Mouse (Mus musculus) embryo, embryonic 11 days (tissue): ENCODE measurements at regions not wholly inside any gene's neighbourhood (a gene's known extent, or its start where the extent isn't known, plus 50 kb on each side); places are given as distances from the start of the nearest gene placed in this dataset.
A peak's percentile ranks its signal among the peaks of the same experiment; 100 is the strongest.

Source experiments
- DNase-seq: peaks from one replicate; pipeline ENCODE4 v3.0.0-alpha.2; 2015

GRCm38 (mm10) chr3:50888571-50889210 lies 335.6 kb upstream of the Noct start:
- no peak for DNase-seq

- no peak for DNase-seq
These were observed 333.7 kb upstream of the Noct start for GRCm38 (mm10) chr3:50890537-50890936.

GRCm38 (mm10) chr3:50898179-50898578 lies 326.1 kb upstream of the Noct start:
- DNase-seq, result no peak

- no peak for DNase-seq
These were observed 324.4 kb upstream of the Noct start for GRCm38 (mm10) chr3:50899830-50900350.

GRCm38 (mm10) chr3:50900566-50900965 lies 323.7 kb upstream of the Noct start:
- no peak for DNase-seq

- DNase-seq, result no peak
These were observed 322.9 kb upstream of the Noct start for GRCm38 (mm10) chr3:50901321-50901720.

GRCm38 (mm10) chr3:50902933-50903332 lies 321.3 kb upstream of the Noct start:
- DNase-seq, result peak; percentile 42

- DNase-seq, result peak; percentile 33
These were observed 319.5 kb upstream of the Noct start for GRCm38 (mm10) chr3:50904716-50905116.

GRCm38 (mm10) chr3:50905274-50905992 lies 318.8 kb upstream of the Noct start:
- peak; percentile 39 for DNase-seq

GRCm38 (mm10) chr3:50905993-50906831 lies 318.0 kb upstream of the Noct start:
- DNase-seq, result peak; percentile 90

- no peak for DNase-seq
These were observed 311.2 kb upstream of the Noct start for GRCm38 (mm10) chr3:50912980-50913518.

GRCm38 (mm10) chr3:50914866-50915365 lies 309.3 kb upstream of the Noct start:
- DNase-seq, result no peak

- no peak for DNase-seq
These were observed 307.9 kb upstream of the Noct start for GRCm38 (mm10) chr3:50916305-50916854.

- DNase-seq, result no peak
These were observed 301.9 kb upstream of the Noct start for GRCm38 (mm10) chr3:50922347-50922746.

GRCm38 (mm10) chr3:50922832-50923231 lies 301.4 kb upstream of the Noct start:
- DNase-seq, result no peak

GRCm38 (mm10) chr3:50923327-50923726 lies 300.9 kb upstream of the Noct start:
- DNase-seq, result no peak

- no peak for DNase-seq
These were observed 296.9 kb upstream of the Noct start for GRCm38 (mm10) chr3:50927318-50927717.

GRCm38 (mm10) chr3:50929013-50929412 lies 295.2 kb upstream of the Noct start:
- no peak for DNase-seq

GRCm38 (mm10) chr3:50932397-50933089 lies 291.7 kb upstream of the Noct start:
- DNase-seq, result no peak

- DNase-seq, result no peak
These were observed 291.2 kb upstream of the Noct start for GRCm38 (mm10) chr3:50933090-50933443.

GRCm38 (mm10) chr3:50939602-50940001 lies 284.6 kb upstream of the Noct start:
- DNase-seq, result no peak

- DNase-seq, result no peak
These were observed 283.6 kb upstream of the Noct start for GRCm38 (mm10) chr3:50940656-50941055.
